Mouse (Mus musculus) naive thymus-derived CD4-positive, alpha-beta T cell, adult 2 months (primary cell): ENCODE results near the gene Hsd17b14.

ENCODE experiments used
- DNase-seq: peaks from one replicate; pipeline ENCODE4 v3.0.0-alpha.2; 2011; ENCODE audit warnings: low read depth

Gene Hsd17b14

GRCm38 (mm10) chr7:45598960-45599879 is 44.5 kb downstream of the Hsd17b14 start:
- no peak for DNase-seq

- no peak for DNase-seq
Observed at GRCm38 (mm10) chr7:45605704-45606289, 51.1 kb downstream of the Hsd17b14 start.

GRCm38 (mm10) chr7:45609511-45609910 is 54.8 kb downstream of the Hsd17b14 start:
- DNase-seq, result no peak

DNA sequence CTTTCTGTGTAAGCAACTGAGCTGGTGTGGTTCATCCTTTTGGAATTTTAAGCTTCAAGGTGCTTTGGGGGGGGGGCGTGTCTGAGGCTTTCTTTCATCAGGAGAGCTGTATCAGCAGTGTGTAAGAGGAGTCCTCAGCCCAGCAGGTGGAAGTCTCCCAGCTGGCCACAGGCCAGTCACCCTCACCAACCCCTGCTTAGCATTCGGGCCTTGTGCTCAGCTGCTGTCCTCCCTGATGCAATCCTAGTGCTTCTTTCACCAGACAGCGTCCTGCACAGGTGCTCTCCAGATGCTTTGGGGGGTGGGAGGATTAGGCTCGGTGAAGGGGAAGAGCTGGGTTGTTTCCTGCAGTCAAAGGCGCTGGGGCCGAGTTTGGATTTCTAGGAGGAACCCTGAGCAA is 61.6 kb downstream of the Hsd17b14 start:
- no peak for DNase-seq

GRCm38 (mm10) chr7:45617042-45617695 is 62.5 kb downstream of the Hsd17b14 start, which contains the start of gene Fut1:
TSS of gene Fut1 (plus strand) at chr7:45617289.
- no peak for DNase-seq
